Mouse (Mus musculus) embryonic fibroblast, embryonic 13.5 days (primary cell): ENCODE results near the gene Olfr683. TPM values are rescaled to one million over a fixed set of nuclear protein-coding genes. Genes with fewer than 3 reads are reported as not detected.
"Not testable (repeated sequence)": the region's sequence is repeated elsewhere in the genome, so short reads cannot be mapped to it uniquely, and the experiment has no call there.

Experiments used
- H3K27ac ChIP-seq: 2 replicates; pipeline ENCODE4 v1.5.1; 2012; ENCODE audit warnings: low read length, control low read depth, inconsistent platforms; ENCODE audit not compliant: insufficient read depth
- H3K4me1 ChIP-seq: 2 replicates; pipeline ENCODE4 v1.6.1; 2011; ENCODE audit warnings: low read length; ENCODE audit not compliant: control insufficient read depth, insufficient read depth
- H3K4me3 ChIP-seq: 2 replicates; pipeline ENCODE4 v1.5.1; 2011; ENCODE audit warnings: mild to moderate bottlenecking, control low read depth, low read length; ENCODE audit not compliant: insufficient read depth
- CTCF ChIP-seq: IDR thresholded peaks from 2 replicates; pipeline ENCODE4 v1.5.1; 2011; ENCODE audit warnings: mild to moderate bottlenecking, control low read depth, low read length, moderate library complexity, borderline replicate concordance; ENCODE audit not compliant: insufficient read depth
- POLR2A ChIP-seq: IDR thresholded peaks from 2 replicates; pipeline ENCODE4 v1.6.1; 2011; ENCODE audit warnings: low read depth, mild to moderate bottlenecking, control low read depth, low read length, moderate library complexity
- polyA plus RNA-seq: library from polyadenylated mRNA; stranded (reverse); fragments of >200 nt; gene quantifications from 2 replicates; pipeline ENCODE4 v1.2.4, GENCODE M21; 2011; ENCODE audit warnings: low read depth; ENCODE audit not compliant: missing spikeins, insufficient read length

Gene Olfr683
- polyA plus RNA-seq, result not detected in 2 replicates

DNA sequence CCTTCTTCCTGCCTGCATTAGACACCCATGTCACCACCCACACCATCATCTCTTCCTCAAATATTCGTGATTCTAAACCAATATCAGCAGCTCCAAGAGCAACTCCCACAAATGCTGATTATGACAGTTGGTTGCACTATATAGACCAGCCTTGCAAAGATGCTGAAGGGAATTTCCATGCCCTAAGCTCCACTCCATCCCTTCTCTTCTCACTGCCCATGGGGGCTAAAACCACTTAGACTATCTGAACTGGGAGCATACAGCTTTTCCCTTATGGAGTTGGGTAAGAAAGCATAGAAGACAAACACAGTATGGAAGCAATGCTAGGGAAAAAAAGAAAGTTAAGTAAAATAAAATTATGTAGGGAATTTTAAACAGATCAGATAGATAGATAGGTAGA, at the start of gene Olfr683:
Gene Olfr683 (minus strand): TSS at position 101 of the 400 bp plus-strand sequence.
- Histone ChIP-seq H3K27ac (no peak within 1 kb of the TSS), H3K4me1 (no peaks in the 10 kb centered on the region), H3K4me3 (no peak within 1 kb of the TSS)
- TF ChIP-seq CTCF, result no peak
- TF ChIP-seq POLR2A, result no peak

- no peak within 1 kb of the TSS for H3K27ac ChIP-seq
- no peak within 1 kb of the TSS for H3K4me3 ChIP-seq
- no peaks in the 10 kb centered on the region for H3K4me1 ChIP-seq
- TF ChIP-seq CTCF (no peak), POLR2A (no peak)
Measured at GRCm38 (mm10) chr7:105185912-105186311, 39.1 kb upstream of the Olfr683 start, which contains the start of gene Olfr685. Gene Olfr685, minus strand, starts transcription at chr7:105186012.

GRCm38 (mm10) chr7:105170773-105171172, 24.0 kb upstream of the Olfr683 start:
- Histone ChIP-seq H3K27ac (no peak overlapping the region), H3K4me3 (no peak overlapping the region)
- TF ChIP-seq POLR2A, result no peak
- no peak for TF ChIP-seq CTCF

GRCm38 (mm10) chr7:105163553-105163952, 16.7 kb upstream of the Olfr683 start, which contains the start of gene Olfr684:
Gene Olfr684, minus strand, starts transcription at chr7:105163653.
- Histone ChIP-seq H3K4me1 (no peaks in the 10 kb centered on the region), H3K27ac (no peak within 1 kb of the TSS), H3K4me3 (no peak within 1 kb of the TSS)
- TF ChIP-seq CTCF, result no peak

More at GRCm38 (mm10) chr7:105170773-105171172, 24.0 kb upstream of the Olfr683 start:
- no peaks in the 10 kb centered on the region for H3K4me1 ChIP-seq

- H3K4me1 ChIP-seq, result no peaks in the 10 kb centered on the region
- H3K27ac ChIP-seq, result no peak overlapping the region
- H3K4me3 ChIP-seq, result no peak overlapping the region
- TF ChIP-seq POLR2A (no peak), CTCF (no peak)
Measured at GRCm38 (mm10) chr7:105141275-105141674, 5.5 kb downstream of the Olfr683 start.

DNA sequence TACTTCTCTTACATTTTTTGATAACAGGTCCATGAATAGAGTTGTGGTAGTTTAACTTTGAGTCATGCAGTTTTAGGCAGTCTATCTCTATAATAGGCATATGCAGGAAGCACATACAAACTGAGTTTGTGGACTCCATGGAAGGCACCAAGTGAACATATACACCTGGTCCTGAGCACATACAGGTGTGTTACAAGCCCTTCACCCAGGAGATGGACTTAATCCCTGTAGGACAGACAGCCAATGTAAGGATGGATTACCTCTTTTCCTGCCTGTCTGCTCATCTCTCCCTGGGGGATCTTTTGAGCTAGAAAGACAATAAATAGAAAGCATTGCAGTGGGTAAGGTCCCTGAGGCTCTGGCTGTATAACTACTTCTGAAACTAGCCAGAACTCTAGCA, 30.3 kb downstream of the Olfr683 start, which contains the start of gene Olfr681:
Gene Olfr681 (plus strand): TSS at position 301 of the 400 bp plus-strand sequence.
- TF ChIP-seq POLR2A (no peak), CTCF (no peak)
- Histone ChIP-seq H3K4me3 (no peak within 1 kb of the TSS), H3K27ac (no peak within 1 kb of the TSS), H3K4me1 (no peaks in the 10 kb centered on the region)

GRCm38 (mm10) chr7:105092717-105093116, 54.1 kb downstream of the Olfr683 start, which contains the start of gene Olfr680-ps1:
Gene Olfr680-ps1, minus strand, starts transcription at chr7:105092817.
- H3K4me3 ChIP-seq, H3K27ac ChIP-seq, H3K4me1 ChIP-seq: not testable (repeated sequence)

Other genes starting within 250 kb of the Olfr683 start
- not detected in 2 replicates for gene Olfr667, start 225.5 kb downstream of the Olfr683 start, polyA plus RNA-seq
- gene Olfr668, start 219.0 kb downstream of the Olfr683 start, polyA plus RNA-seq, result not detected in 2 replicates
- gene Olfr669, start 212.8 kb downstream of the Olfr683 start, polyA plus RNA-seq, result not detected in 2 replicates
- not detected in 2 replicates for gene Olfr670, start 184.4 kb downstream of the Olfr683 start, polyA plus RNA-seq
- gene Olfr671, start 167.9 kb downstream of the Olfr683 start, polyA plus RNA-seq, result not detected in 2 replicates
- not detected in 2 replicates for gene Olfr672, start 145.0 kb downstream of the Olfr683 start, polyA plus RNA-seq
- gene Olfr675, start 118.6 kb downstream of the Olfr683 start, polyA plus RNA-seq, result not detected in 2 replicates
- not detected in 2 replicates for gene Olfr676, start 114.3 kb downstream of the Olfr683 start, polyA plus RNA-seq
- not detected in 2 replicates for gene Olfr677, start 95.6 kb downstream of the Olfr683 start, polyA plus RNA-seq
- gene Olfr678, start 82.5 kb downstream of the Olfr683 start, polyA plus RNA-seq, result not detected in 2 replicates
- not detected in 2 replicates for gene Olfr679, start 65.8 kb downstream of the Olfr683 start, polyA plus RNA-seq
- gene Olfr680-ps1, start 54.2 kb downstream of the Olfr683 start, polyA plus RNA-seq, result not detected in 2 replicates
- not detected in 2 replicates for gene Olfr681, start 30.2 kb downstream of the Olfr683 start, polyA plus RNA-seq
- not detected in 2 replicates for gene Olfr684, start 16.6 kb upstream of the Olfr683 start, polyA plus RNA-seq
- gene Olfr685, start 39.0 kb upstream of the Olfr683 start, polyA plus RNA-seq, result not detected in 2 replicates
- not detected in 2 replicates for gene Olfr686, start 60.5 kb upstream of the Olfr683 start, polyA plus RNA-seq
- gene Olfr688, start 141.1 kb upstream of the Olfr683 start, polyA plus RNA-seq, result not detected in 2 replicates
- not detected in 2 replicates for gene Olfr689, start 164.2 kb upstream of the Olfr683 start, polyA plus RNA-seq
- not detected in 2 replicates for gene Olfr690, start 187.1 kb upstream of the Olfr683 start, polyA plus RNA-seq
- not detected in 2 replicates for gene Olfr691, start 195.3 kb upstream of the Olfr683 start, polyA plus RNA-seq
- not detected in 2 replicates for gene Olfr692, start 221.2 kb upstream of the Olfr683 start, polyA plus RNA-seq
- not detected in 2 replicates for gene Gm5901, start 228.0 kb upstream of the Olfr683 start, polyA plus RNA-seq